Mouse (Mus musculus) limb, embryonic 10.5 days (tissue): ENCODE results near the gene Arhgap29. TPM values are rescaled to one million over a fixed set of nuclear protein-coding genes. Genes with fewer than 3 reads are reported as not detected.

Source experiments
- DNase-seq: peaks from one replicate; pipeline ENCODE4 v3.0.0-alpha.2; 2017; ENCODE audit warnings: low spot score
- H3K27ac ChIP-seq: fragments of 300-500 bp; sonication (generic); 2 replicates; pipeline ENCODE4 v1.5.1; 2016; ENCODE audit warnings: mild to moderate bottlenecking
- H3K27me3 ChIP-seq: fragments of 300-500 bp; sonication (generic); 2 replicates; pipeline ENCODE4 v1.6.1; 2016; ENCODE audit warnings: low read depth, mild to moderate bottlenecking; ENCODE audit not compliant: poor library complexity, severe bottlenecking
- H3K36me3 ChIP-seq: fragments of 300-500 bp; sonication (generic); 2 replicates; pipeline ENCODE4 v1.6.1; 2016; ENCODE audit warnings: mild to moderate bottlenecking, moderate library complexity
- H3K4me1 ChIP-seq: fragments of 300-500 bp; sonication (generic); 2 replicates; pipeline ENCODE4 v1.6.1; 2016
- H3K4me3 ChIP-seq: fragments of 300-500 bp; sonication (generic); 2 replicates; pipeline ENCODE4 v1.5.1; 2016; ENCODE audit warnings: mild to moderate bottlenecking, moderate library complexity
- H3K9me3 ChIP-seq: fragments of 300-500 bp; sonication (generic); replicated peaks from 2 replicates; pipeline ENCODE4 v1.6.1; 2016; ENCODE audit warnings: mild to moderate bottlenecking
- WGBS: fragments of 180-500 bp; shearing (Covaris S2); methylation state at CpG from one replicate; pipeline ENCODE4 v1.1.7; 2016; 5-methylcytosine and 5-hydroxymethylcytosine counted together
- polyA plus RNA-seq: library from polyadenylated mRNA; unstranded; fragments of >200 nt; fragmentation: Nextera tagmentation; extraction: Ambion mirVana; gene quantifications from 2 replicates; pipeline ENCODE4 v1.2.1, GENCODE M21; 2016

The Arhgap29 gene
- polyA plus RNA-seq, 1 experiment from 2014 or later, result 39.7 TPM

- Histone ChIP-seq H3K36me3 (no peaks in the 10 kb centered on the region), H3K9me3 (no peaks in the 10 kb centered on the region), H3K4me1 (peaks cover 16% of the 10 kb centered on the region), H3K27me3 (peaks cover 24% of the 10 kb centered on the region), H3K27ac (peak overlapping the region; percentile 83), H3K4me3 (peak overlapping the region; percentile 74)
- DNase-seq, result peak; percentile 87
- 1% methylated on average over 44 of the region's 44 CpGs for WGBS
Observed at GRCm38 (mm10) chr3:121953049-121953432, 700 bp downstream of the Arhgap29 start.

GRCm38 (mm10) chr3:121953433-121954161 is 1.3 kb downstream of the Arhgap29 start:
- no peak for DNase-seq

GRCm38 (mm10) chr3:121954421-121954820 is 2.1 kb downstream of the Arhgap29 start:
- Histone ChIP-seq H3K4me3 (peak overlapping the region; percentile 74; the same call in 1 of the 2 replicates), H3K4me1 (peaks cover 16% of the 10 kb centered on the region), H3K27me3 (peaks cover 24% of the 10 kb centered on the region), H3K36me3 (no peaks in the 10 kb centered on the region), H3K9me3 (no peaks in the 10 kb centered on the region), H3K27ac (no peak overlapping the region)
- WGBS, result 43% methylated on average over 2 of the region's 2 CpGs
- no peak for DNase-seq

More at GRCm38 (mm10) chr3:121953433-121954161, 1.3 kb downstream of the Arhgap29 start:
- peak overlapping the region; percentile 74 for H3K4me3 ChIP-seq
- no peaks in the 10 kb centered on the region for H3K36me3 ChIP-seq
- H3K9me3 ChIP-seq, result no peaks in the 10 kb centered on the region
- H3K27me3 ChIP-seq, result peaks cover 24% of the 10 kb centered on the region
- peaks cover 16% of the 10 kb centered on the region for H3K4me1 ChIP-seq
- peak overlapping the region; percentile 83 for H3K27ac ChIP-seq
- WGBS, result under 1% methylated on average over 53 of the region's 53 CpGs

- no peak overlapping the region for H3K27ac ChIP-seq
- peaks cover 24% of the 10 kb centered on the region for H3K27me3 ChIP-seq
- no peak for DNase-seq
- H3K4me3 ChIP-seq, result no peak overlapping the region
- peaks cover 14% of the 10 kb centered on the region for H3K4me1 ChIP-seq
- H3K9me3 ChIP-seq, result no peaks in the 10 kb centered on the region
- H3K36me3 ChIP-seq, result no peaks in the 10 kb centered on the region
- WGBS, result 94% methylated on average over 4 of the region's 4 CpGs
Observed at GRCm38 (mm10) chr3:121955527-121955926, 3.2 kb downstream of the Arhgap29 start.

GRCm38 (mm10) chr3:121956789-121957188 is 4.4 kb downstream of the Arhgap29 start:
- no peak for DNase-seq
- Histone ChIP-seq H3K27me3 (peaks cover 24% of the 10 kb centered on the region), H3K4me1 (peaks cover 14% of the 10 kb centered on the region), H3K27ac (no peak overlapping the region), H3K9me3 (no peaks in the 10 kb centered on the region), H3K36me3 (no peaks in the 10 kb centered on the region), H3K4me3 (no peak overlapping the region)
- 88% methylated on average over 7 of the region's 7 CpGs for WGBS

- no peak for DNase-seq
- Histone ChIP-seq H3K27ac (no peak overlapping the region), H3K9me3 (no peaks in the 10 kb centered on the region), H3K4me3 (no peak overlapping the region), H3K4me1 (peaks cover 14% of the 10 kb centered on the region), H3K36me3 (no peaks in the 10 kb centered on the region), H3K27me3 (peaks cover 23% of the 10 kb centered on the region)
- WGBS, result 95% methylated on average over 2 of the region's 2 CpGs
Observed at GRCm38 (mm10) chr3:121957606-121958344, 5.4 kb downstream of the Arhgap29 start.

GRCm38 (mm10) chr3:121964173-121964572 is 11.8 kb downstream of the Arhgap29 start:
- Histone ChIP-seq H3K36me3 (no peaks in the 10 kb centered on the region), H3K27me3 (no peaks in the 10 kb centered on the region), H3K9me3 (no peaks in the 10 kb centered on the region), H3K4me1 (peaks cover 21% of the 10 kb centered on the region), H3K4me3 (no peak overlapping the region), H3K27ac (no peak overlapping the region)
- no peak for DNase-seq

- peak overlapping the region; percentile 83 for H3K27ac ChIP-seq
Observed at GRCm38 (mm10) chr3:121967681-121968476, 15.5 kb downstream of the Arhgap29 start.

GRCm38 (mm10) chr3:121968621-121969020 is 16.3 kb downstream of the Arhgap29 start:
- peak overlapping the region; percentile 78 for H3K4me3 ChIP-seq
- WGBS, result 5% methylated on average over 8 of the region's 8 CpGs

More at GRCm38 (mm10) chr3:121967681-121968476, 15.5 kb downstream of the Arhgap29 start:
- H3K9me3 ChIP-seq, result no peaks in the 10 kb centered on the region
- no peaks in the 10 kb centered on the region for H3K27me3 ChIP-seq
- H3K4me3 ChIP-seq, result peak overlapping the region; percentile 78
- under 1% methylated on average over 33 of the region's 33 CpGs for WGBS
- H3K4me1 ChIP-seq, result peaks cover 23% of the 10 kb centered on the region
- H3K36me3 ChIP-seq, result no peaks in the 10 kb centered on the region
- peak; percentile 92 for DNase-seq

GRCm38 (mm10) chr3:121969451-121969850 is 17.1 kb downstream of the Arhgap29 start:
- H3K36me3 ChIP-seq, result no peaks in the 10 kb centered on the region
- WGBS, result 72% methylated on average over 1 of the region's 1 CpGs
- H3K27ac ChIP-seq, result no peak overlapping the region
- peaks cover 23% of the 10 kb centered on the region for H3K4me1 ChIP-seq
- no peak for DNase-seq
- peak overlapping the region; percentile 78 for H3K4me3 ChIP-seq
- no peaks in the 10 kb centered on the region for H3K9me3 ChIP-seq
- no peaks in the 10 kb centered on the region for H3K27me3 ChIP-seq

More at GRCm38 (mm10) chr3:121968621-121969020, 16.3 kb downstream of the Arhgap29 start:
- Histone ChIP-seq H3K36me3 (no peaks in the 10 kb centered on the region), H3K4me1 (peaks cover 23% of the 10 kb centered on the region), H3K27me3 (no peaks in the 10 kb centered on the region), H3K27ac (0 out of 2 replicates have a peak overlapping the region, but pooled peaks have one; percentile 2), H3K9me3 (no peaks in the 10 kb centered on the region)
- peak; percentile 48 for DNase-seq

GRCm38 (mm10) chr3:121973761-121974160 is 21.4 kb downstream of the Arhgap29 start:
- 88% methylated on average over 5 of the region's 5 CpGs for WGBS
- H3K4me3 ChIP-seq, result no peak overlapping the region
- H3K9me3 ChIP-seq, result no peaks in the 10 kb centered on the region
- H3K27me3 ChIP-seq, result no peaks in the 10 kb centered on the region
- H3K27ac ChIP-seq, result no peak overlapping the region
- no peaks in the 10 kb centered on the region for H3K36me3 ChIP-seq
- DNase-seq, result no peak
- peaks cover 6% of the 10 kb centered on the region for H3K4me1 ChIP-seq

GRCm38 (mm10) chr3:121975381-121975780 is 23.0 kb downstream of the Arhgap29 start:
- 85% methylated on average over 3 of the region's 3 CpGs for WGBS
- no peak overlapping the region for H3K27ac ChIP-seq
- H3K9me3 ChIP-seq, result no peaks in the 10 kb centered on the region
- DNase-seq, result no peak
- no peak overlapping the region for H3K4me3 ChIP-seq
- H3K4me1 ChIP-seq, result no peaks in the 10 kb centered on the region
- H3K36me3 ChIP-seq, result no peaks in the 10 kb centered on the region
- no peaks in the 10 kb centered on the region for H3K27me3 ChIP-seq
